Mouse (Mus musculus) 3134 (cell line): Measurements from ENCODE around the gene Cap2.

Source experiments
- DNase-seq: peaks from one replicate; pipeline ENCODE4 v3.0.0-alpha.2; 2011; ENCODE audit warnings: low spot score; ENCODE audit not compliant: insufficient read length; ENCODE audit errors: extremely low read depth

Cap2 gene

DNA sequence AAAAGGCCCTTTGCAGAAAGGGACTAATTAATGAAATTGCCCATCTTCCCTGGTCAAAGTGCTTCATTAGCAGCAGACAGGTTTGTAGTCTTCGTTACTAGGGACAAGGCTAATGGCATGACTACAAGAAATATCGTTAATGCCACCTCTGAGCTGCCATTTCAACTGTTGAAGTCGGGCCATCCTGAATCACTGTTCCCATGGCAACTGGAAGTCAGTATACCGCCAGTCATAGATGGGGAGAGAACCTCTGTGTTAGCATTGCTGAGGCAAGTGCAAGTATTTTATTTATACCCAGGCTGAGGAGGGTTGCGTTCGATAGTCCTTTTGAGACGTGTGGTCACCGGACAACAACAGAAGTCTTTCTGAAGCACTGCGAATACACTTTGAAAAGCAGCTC, 53.1 kb downstream of the Cap2 start:
- DNase-seq = no peak

DNA sequence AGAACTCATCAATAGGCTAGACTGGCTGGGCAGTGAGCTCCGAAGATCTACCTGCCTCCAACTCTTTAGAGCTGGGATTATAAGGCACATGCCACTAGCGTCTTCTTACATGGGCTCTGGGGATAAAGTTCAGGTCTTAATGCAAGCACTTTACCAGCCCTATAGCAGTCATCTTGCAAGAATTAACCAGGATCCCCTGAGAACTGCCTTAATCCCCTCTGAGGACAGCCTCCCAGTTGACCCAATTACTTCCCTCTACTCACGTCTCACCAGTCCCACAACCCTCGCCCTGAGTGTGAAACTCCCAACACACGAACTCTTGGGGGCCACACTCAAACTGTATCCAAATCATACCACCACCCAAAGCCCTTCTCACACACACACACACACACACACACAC, 64.3 kb downstream of the Cap2 start:
- no peak for DNase-seq

DNA sequence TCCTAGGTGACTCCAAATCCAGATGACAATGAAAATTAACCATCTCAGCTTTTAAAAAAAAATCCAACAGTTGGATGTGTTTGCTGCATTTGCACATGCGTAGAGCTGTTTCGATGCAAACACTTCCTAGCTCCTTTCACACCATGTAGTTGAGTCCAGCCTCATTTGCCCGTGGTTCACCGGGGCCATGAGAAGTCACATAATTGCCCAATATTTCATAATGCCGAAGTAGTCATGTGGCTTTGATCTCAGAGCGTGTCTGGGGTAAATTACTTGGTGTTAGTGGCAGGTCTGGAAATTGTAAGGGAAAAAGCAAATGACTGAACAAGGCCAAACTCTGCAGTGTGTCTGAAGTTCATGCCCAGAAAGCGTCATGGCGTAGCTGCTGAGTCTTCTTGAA, 67.8 kb downstream of the Cap2 start:
- DNase-seq = no peak

GRCm38 (mm10) chr13:46571141-46571592, 69.5 kb downstream of the Cap2 start:
- DNase-seq = no peak

- DNase-seq = no peak
Observed at GRCm38 (mm10) chr13:46571961-46572647, 70.5 kb downstream of the Cap2 start.

- no peak for DNase-seq
Observed at GRCm38 (mm10) chr13:46572648-46573163, 71.1 kb downstream of the Cap2 start.

DNA sequence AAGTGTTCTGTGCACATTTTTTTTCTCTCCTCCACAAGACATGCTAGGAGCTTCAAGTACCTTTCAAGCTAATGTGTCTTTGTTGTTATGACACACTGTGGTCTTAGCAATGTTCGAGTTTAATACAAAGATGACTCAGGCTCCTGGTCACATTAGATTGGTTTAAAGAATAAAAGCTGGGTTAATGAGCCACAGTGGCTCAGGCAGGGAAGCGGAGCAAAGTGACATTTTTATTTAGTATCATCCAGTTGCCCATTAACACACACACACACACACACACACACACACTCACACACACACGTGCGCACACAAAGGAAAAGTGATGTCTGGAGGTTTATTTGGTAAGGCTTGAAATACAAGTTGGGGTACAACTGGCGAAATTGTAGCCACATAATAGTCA, 72.6 kb downstream of the Cap2 start:
- DNase-seq = no peak

GRCm38 (mm10) chr13:46574707-46575106, 73.1 kb downstream of the Cap2 start:
- DNase-seq = no peak

- DNase-seq = no peak
Observed at GRCm38 (mm10) chr13:46584860-46585259, 83.2 kb downstream of the Cap2 start.

- no peak for DNase-seq
Observed at GRCm38 (mm10) chr13:46587717-46588289, 86.2 kb downstream of the Cap2 start.

- no peak for DNase-seq
Observed at GRCm38 (mm10) chr13:46588606-46589005, 87.0 kb downstream of the Cap2 start.

GRCm38 (mm10) chr13:46590885-46591284, 89.2 kb downstream of the Cap2 start:
- DNase-seq = no peak

GRCm38 (mm10) chr13:46600694-46601093, 99.0 kb downstream of the Cap2 start:
- no peak for DNase-seq

DNA sequence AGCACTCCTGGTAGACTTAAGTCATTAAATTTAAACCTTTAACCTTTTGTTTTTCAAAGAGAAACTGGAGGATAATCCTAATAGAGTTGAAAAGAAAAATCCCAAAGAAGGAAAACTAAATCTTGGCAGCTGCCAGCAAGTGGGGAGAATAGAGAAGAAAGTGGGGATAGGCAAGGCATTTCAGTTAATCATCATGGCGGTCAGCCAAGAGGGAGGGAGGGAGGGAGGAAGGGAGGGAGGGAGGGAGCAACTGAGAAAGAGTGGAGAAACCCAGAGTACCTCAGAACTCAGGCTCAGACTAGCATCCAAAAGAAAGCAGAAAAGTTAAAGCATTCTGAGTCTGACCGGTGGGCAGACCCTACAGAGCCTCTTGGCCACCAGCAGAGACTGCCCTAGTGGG, 99.7 kb downstream of the Cap2 start:
- no peak for DNase-seq

GRCm38 (mm10) chr13:46602674-46603073, 101.0 kb downstream of the Cap2 start:
- DNase-seq = no peak

GRCm38 (mm10) chr13:46611033-46611432, 109.4 kb downstream of the Cap2 start:
- DNase-seq = no peak

DNA sequence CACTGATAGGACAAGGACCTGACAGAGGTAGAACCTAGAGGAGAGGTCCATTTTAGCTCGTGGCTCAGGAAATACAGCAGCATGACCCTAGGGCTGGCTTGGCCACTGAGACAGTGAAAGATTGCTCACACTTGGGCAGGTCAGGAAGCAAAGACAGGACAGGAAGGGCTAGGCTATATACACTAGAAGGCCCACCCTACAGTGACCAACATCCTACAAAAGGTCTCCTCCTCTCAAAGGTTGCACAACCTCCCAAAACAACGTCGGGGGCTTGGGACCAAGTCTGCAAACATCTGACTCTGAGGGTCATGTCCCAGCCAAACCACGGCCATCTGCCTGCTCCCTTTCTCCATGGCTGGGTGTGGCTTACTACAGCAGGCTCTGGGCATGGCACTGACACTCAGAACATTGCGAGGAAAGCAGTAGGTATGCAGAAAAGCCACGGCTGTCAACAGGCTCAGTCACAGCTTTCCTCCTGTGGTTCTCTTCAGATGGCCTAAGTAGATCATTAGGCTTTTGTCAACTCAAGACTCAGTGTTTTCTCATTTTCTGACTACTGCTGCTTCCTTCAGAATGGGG, 112.1 kb downstream of the Cap2 start:
- DNase-seq = no peak

- DNase-seq = no peak
Observed at GRCm38 (mm10) chr13:46616673-46617362, 115.2 kb downstream of the Cap2 start.

DNA sequence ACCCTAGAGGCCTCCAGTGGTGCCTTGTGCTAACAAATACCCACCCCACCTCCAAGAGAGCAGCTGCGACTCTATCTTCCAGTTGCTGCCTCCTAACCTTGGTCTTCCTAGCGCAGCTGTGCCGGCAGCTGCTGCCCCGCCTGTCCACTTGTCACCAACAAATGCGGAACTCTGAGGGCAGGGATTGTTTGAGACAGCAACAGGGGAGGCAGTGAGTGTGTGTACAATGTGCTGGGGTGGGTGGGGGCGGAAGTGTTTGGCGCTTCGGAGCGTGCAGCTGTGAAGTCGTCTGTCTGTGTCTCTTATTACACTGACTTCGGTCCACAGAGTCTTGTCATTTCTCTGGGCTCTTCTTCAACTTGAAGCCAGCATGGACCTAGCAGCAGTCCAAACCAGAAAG, 118.0 kb downstream of the Cap2 start:
- DNase-seq = no peak

GRCm38 (mm10) chr13:46620964-46621757, 119.5 kb downstream of the Cap2 start:
- DNase-seq = no peak

GRCm38 (mm10) chr13:46626608-46627007, 125.0 kb downstream of the Cap2 start:
- peak; percentile 4 for DNase-seq
